Mouse (Mus musculus): ENCODE data around the gene Camsap3. TPM values are rescaled to one million over a fixed set of nuclear protein-coding genes. Genes with fewer than 3 reads are reported as not detected.
A peak's percentile ranks its signal among the peaks of the same experiment; 100 is the strongest.

Gene Camsap3
- polyA plus RNA-seq, 1 experiment from 2014 or later = 2.4 TPM

DNA sequence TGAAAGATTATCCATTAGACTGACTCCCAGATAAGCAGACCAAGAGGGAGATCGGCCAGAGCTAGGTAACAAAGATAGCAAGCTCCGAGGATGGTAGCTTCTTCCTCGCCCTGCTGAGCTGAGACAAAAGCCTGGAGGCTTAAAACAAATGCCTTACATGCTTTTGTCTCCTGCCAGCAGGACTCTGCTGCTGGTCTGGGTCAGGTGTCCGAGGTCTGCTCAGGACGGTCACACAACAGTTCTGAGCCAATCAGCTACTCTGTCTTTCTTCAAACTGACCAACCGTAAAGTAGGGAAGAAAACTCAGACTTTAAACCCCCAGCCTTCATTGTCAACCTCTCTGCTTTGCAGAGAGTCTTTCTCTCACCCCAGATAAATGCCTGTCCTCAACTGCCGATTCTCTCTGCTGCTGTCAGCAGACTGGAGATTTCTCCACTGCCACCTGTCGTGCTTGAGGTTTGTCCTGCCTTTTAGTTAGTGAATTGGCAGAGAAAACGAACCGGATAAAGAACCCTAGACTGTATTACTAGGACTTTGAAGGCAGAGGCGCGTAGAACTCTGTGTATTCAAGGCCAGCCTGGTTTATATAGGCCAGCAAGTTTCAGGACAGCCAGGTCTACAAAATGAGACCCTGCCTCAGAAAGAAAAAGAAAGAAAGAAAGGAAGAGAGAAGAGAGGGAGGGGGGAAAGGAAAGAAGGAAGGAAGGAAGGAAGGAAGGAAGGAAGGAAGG is 19.3 kb upstream of the Camsap3 start, which contains the start of gene C330021F23Rik:
C330021F23Rik (plus strand) TSS at position 350 of the 731 bp plus-strand sequence.
- H3K27ac ChIP-seq (ENCODE audit: low read depth) = peak within 1 kb of the TSS; percentile 55
- DNase-seq = peak; percentile 20
- WGBS (ENCODE audit: insufficient replicate concordance) = 16% methylated on average over 12 of the region's 12 CpGs
- H3K9me3 ChIP-seq (ENCODE audit: low read length) = no peaks in the 10 kb centered on the region
- no peaks in the 10 kb centered on the region for H3K27me3 ChIP-seq (ENCODE audit: insufficient read depth, low read length)
- H3K4me3 ChIP-seq (ENCODE audit: low read depth, low read length) = peak within 1 kb of the TSS; percentile 29
- no peaks in the 10 kb centered on the region for H3K36me3 ChIP-seq (replicated peaks; ENCODE audit: insufficient read depth, low read length)
- ATAC-seq = peak; percentile 87
- H3K4me2 ChIP-seq (ENCODE audit: low read depth, low read length) = peak within 1 kb of the TSS; percentile 47
- peak within 1 kb of the TSS; percentile 30 for H3K9ac ChIP-seq (replicated peaks)
- no peaks in the 10 kb centered on the region for H3K4me1 ChIP-seq (ENCODE audit: insufficient read depth)
- TF ChIP-seq CTCF (IDR thresholded peaks at IDR 0.05; ENCODE audit: low read depth) = no peak
- TF ChIP-seq EP300 (IDR thresholded peaks at IDR 0.05; ENCODE audit: low read depth) = no peak

DNA sequence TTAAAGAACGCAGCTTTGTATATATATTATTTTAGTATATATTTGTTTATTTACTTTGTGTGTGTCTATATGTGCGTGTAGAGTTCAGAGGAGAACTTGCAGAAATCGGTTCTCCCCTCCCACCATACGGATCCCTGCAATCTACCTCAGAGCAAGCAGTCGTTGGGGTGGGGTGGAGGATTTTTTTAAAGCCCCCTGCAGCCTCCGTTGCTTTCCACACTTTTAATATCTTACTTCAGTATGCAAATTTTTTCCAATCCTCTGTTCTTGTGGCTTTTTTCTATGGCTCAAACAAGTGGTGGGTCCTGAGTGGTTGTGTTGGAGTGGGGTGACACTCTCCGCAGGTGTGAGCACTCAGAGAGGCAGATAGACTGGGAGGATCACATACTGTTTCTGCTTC is 18.7 kb upstream of the Camsap3 start:
- Histone ChIP-seq H3K9ac (replicated peaks) (peak overlapping the region; percentile 30; the same call in 1 of the 2 replicates), H3K9me3 (ENCODE audit: low read length) (no peaks in the 10 kb centered on the region), H3K27me3 (ENCODE audit: insufficient read depth, low read length) (no peaks in the 10 kb centered on the region), H3K27ac (ENCODE audit: low read depth) (peak overlapping the region; percentile 55), H3K36me3 (replicated peaks; ENCODE audit: insufficient read depth, low read length) (no peaks in the 10 kb centered on the region), H3K4me2 (ENCODE audit: low read depth, low read length) (peak overlapping the region; percentile 47), H3K4me3 (ENCODE audit: low read depth, low read length) (peak overlapping the region; percentile 29), H3K4me1 (ENCODE audit: insufficient read depth) (no peaks in the 10 kb centered on the region)
- WGBS (ENCODE audit: insufficient replicate concordance) = 12% methylated on average over 7 of the region's 7 CpGs
- ATAC-seq (no peak; the same call in 1 of the 2 replicates), DNase-seq (no peak)
- TF ChIP-seq EP300 (IDR thresholded peaks at IDR 0.05; ENCODE audit: low read depth) (no peak), CTCF (IDR thresholded peaks at IDR 0.05; ENCODE audit: low read depth) (no peak)

DNA sequence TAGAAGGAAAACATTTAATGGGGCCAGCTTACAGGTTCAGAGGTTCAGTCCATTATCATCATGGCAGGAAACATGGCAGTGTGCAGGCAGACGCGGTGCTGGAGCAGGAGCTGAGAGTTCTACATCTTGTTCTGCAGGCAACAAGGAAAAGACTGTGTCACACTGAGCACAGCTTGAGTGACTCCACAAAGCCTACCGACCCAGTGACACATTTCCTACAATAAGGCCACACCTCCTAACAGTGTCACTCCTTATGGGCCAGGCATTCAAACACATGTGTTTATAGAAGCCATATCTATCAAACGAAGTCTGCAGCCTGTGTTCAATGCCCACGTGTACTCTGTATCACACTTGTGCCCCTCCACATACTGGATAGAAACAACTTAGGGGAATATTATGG is 17.3 kb upstream of the Camsap3 start:
- no peaks in the 10 kb centered on the region for H3K4me1 ChIP-seq (ENCODE audit: insufficient read depth)
- H3K4me2 ChIP-seq (ENCODE audit: low read depth, low read length) = no peak overlapping the region
- ATAC-seq = no peak
- no peak overlapping the region for H3K9ac ChIP-seq (replicated peaks)
- H3K27ac ChIP-seq (ENCODE audit: low read depth) = no peak overlapping the region
- DNase-seq = no peak
- 78% methylated on average over 5 of the region's 5 CpGs for WGBS (ENCODE audit: insufficient replicate concordance)
- TF ChIP-seq CTCF (IDR thresholded peaks at IDR 0.05; ENCODE audit: low read depth) = no peak
- no peak for TF ChIP-seq EP300 (IDR thresholded peaks at IDR 0.05; ENCODE audit: low read depth)
- no peak overlapping the region for H3K4me3 ChIP-seq (ENCODE audit: low read depth, low read length)
- no peaks in the 10 kb centered on the region for H3K36me3 ChIP-seq (replicated peaks; ENCODE audit: insufficient read depth, low read length)
- H3K9me3 ChIP-seq (ENCODE audit: low read length) = no peaks in the 10 kb centered on the region
- no peaks in the 10 kb centered on the region for H3K27me3 ChIP-seq (ENCODE audit: insufficient read depth, low read length)

DNA sequence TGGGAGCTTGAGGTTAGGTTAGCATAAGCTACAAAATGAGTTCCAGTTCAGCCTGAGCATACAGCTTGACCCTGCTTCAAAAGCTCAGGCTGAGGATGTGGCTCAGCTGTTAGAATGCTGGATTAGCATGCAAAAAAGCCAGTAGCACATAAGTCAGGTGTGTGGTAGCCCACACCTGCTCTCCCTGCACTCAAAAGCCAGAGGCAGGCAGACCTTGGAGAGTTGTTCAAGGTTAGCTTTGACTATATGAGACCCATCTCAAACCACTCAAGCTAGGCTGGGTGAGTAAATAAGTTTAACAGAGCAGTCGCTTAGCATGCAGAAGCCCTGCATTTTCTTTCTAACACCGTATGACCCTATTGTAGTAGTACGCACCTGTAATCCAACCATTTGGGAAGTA is 12.5 kb upstream of the Camsap3 start:
- H3K27ac ChIP-seq (ENCODE audit: low read depth) = no peak overlapping the region
- no peaks in the 10 kb centered on the region for H3K27me3 ChIP-seq (ENCODE audit: insufficient read depth, low read length)
- no peak for ATAC-seq
- H3K4me1 ChIP-seq (ENCODE audit: insufficient read depth) = no peaks in the 10 kb centered on the region
- WGBS (ENCODE audit: insufficient replicate concordance) = 84% methylated on average over 3 of the region's 3 CpGs
- no peak for DNase-seq
- no peaks in the 10 kb centered on the region for H3K9me3 ChIP-seq (ENCODE audit: low read length)
- no peaks in the 10 kb centered on the region for H3K36me3 ChIP-seq (replicated peaks; ENCODE audit: insufficient read depth, low read length)
- no peak overlapping the region for H3K4me3 ChIP-seq (ENCODE audit: low read depth, low read length)
- TF ChIP-seq EP300 (IDR thresholded peaks at IDR 0.05; ENCODE audit: low read depth) (no peak), CTCF (IDR thresholded peaks at IDR 0.05; ENCODE audit: low read depth) (no peak)
- no peak overlapping the region for H3K9ac ChIP-seq (replicated peaks)
- no peak overlapping the region for H3K4me2 ChIP-seq (ENCODE audit: low read depth, low read length)

- Histone ChIP-seq H3K9ac (replicated peaks) (no peak overlapping the region), H3K4me1 (ENCODE audit: insufficient read depth) (no peaks in the 10 kb centered on the region), H3K4me2 (ENCODE audit: low read depth, low read length) (no peak overlapping the region), H3K9me3 (ENCODE audit: low read length) (no peaks in the 10 kb centered on the region), H3K27ac (ENCODE audit: low read depth) (no peak overlapping the region), H3K27me3 (ENCODE audit: insufficient read depth, low read length) (no peaks in the 10 kb centered on the region), H3K4me3 (ENCODE audit: low read depth, low read length) (no peak overlapping the region), H3K36me3 (replicated peaks; ENCODE audit: insufficient read depth, low read length) (no peaks in the 10 kb centered on the region)
- DNase-seq = no peak
- ATAC-seq = no peak
- 66% methylated on average over 15 of the region's 15 CpGs for WGBS (ENCODE audit: insufficient replicate concordance)
- no peak for TF ChIP-seq CTCF (IDR thresholded peaks at IDR 0.05; ENCODE audit: low read depth)
- TF ChIP-seq EP300 (IDR thresholded peaks at IDR 0.05; ENCODE audit: low read depth) = no peak
Observed at GRCm38 (mm10) chr8:3576211-3576960, 10.7 kb upstream of the Camsap3 start.

Data from liver, postnatal 0 days (tissue).